Mouse (Mus musculus) naive thymus-derived CD4-positive, alpha-beta T cell, adult 2 months (primary cell): ENCODE data around the gene 1700007K13Rik.

ENCODE experiments used
- DNase-seq: peaks from one replicate; pipeline ENCODE4 v3.0.0-alpha.2; 2011; ENCODE audit warnings: low read depth

1700007K13Rik gene

GRCm38 (mm10) chr2:28415387-28416024 lies 50.6 kb downstream of the 1700007K13Rik start:
- no peak for DNase-seq

DNA sequence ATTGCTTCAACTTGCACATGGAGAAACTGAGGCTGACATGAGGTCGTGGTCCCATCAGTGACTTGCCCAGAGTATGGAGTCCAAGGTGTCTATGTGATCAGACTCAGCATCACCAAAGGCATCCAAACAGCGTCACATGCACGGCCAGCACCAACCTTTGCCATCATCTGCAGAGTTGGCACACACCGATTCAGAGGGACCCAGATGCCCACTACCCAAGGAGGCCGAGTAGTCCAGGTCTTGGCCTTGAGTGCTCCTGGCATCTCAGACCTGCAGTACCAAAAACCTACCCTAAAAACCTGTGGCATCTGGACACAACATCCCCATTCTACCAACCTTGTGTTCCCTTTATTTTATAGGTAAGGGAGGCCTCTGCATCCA lies 51.4 kb downstream of the 1700007K13Rik start:
- DNase-seq: no peak

GRCm38 (mm10) chr2:28414116-28414756 lies 51.9 kb downstream of the 1700007K13Rik start:
- DNase-seq: no peak

- no peak for DNase-seq
These were observed 53.2 kb downstream of the 1700007K13Rik start for GRCm38 (mm10) chr2:28412936-28413335.
